Mouse (Mus musculus) ES-Bruce4 (cell line): Measurements from ENCODE around the gene Ipo4. TPM values are rescaled to one million over a fixed set of nuclear protein-coding genes. Genes with fewer than 3 reads are reported as not detected.
A peak's percentile ranks its signal among the peaks of the same experiment; 100 is the strongest.

Source experiments
- H3K27ac ChIP-seq: 2 replicates; pipeline ENCODE4 v1.5.1; 2012; ENCODE audit warnings: low read length, inconsistent platforms; ENCODE audit not compliant: insufficient read depth
- H3K27me3 ChIP-seq: 2 replicates; pipeline ENCODE4 v1.6.1; 2012; ENCODE audit warnings: mild to moderate bottlenecking, low read length, inconsistent platforms; ENCODE audit not compliant: control insufficient read depth, poor library complexity, insufficient read depth, severe bottlenecking
- H3K36me3 ChIP-seq: 2 replicates; pipeline ENCODE4 v1.6.1; 2012; ENCODE audit warnings: inconsistent platforms, mild to moderate bottlenecking, low read length, moderate library complexity; ENCODE audit not compliant: control insufficient read depth, poor library complexity, insufficient read depth, severe bottlenecking
- H3K4me1 ChIP-seq: one replicate; pipeline ENCODE4 v1.8.1; 2011; ENCODE audit warnings: low read length; ENCODE audit not compliant: control insufficient read depth, insufficient read depth
- H3K4me3 ChIP-seq: 2 replicates; pipeline ENCODE4 v1.5.1; 2011; ENCODE audit warnings: low read depth, mild to moderate bottlenecking, low read length
- H3K9ac ChIP-seq: 2 replicates; pipeline ENCODE4 v1.6.1; 2012; ENCODE audit warnings: low read depth, mild to moderate bottlenecking, inconsistent platforms; ENCODE audit not compliant: poor library complexity, severe bottlenecking
- H3K9me3 ChIP-seq: replicated peaks from 2 replicates; pipeline ENCODE4 v1.6.1; 2012; ENCODE audit warnings: mild to moderate bottlenecking, low read length, inconsistent platforms; ENCODE audit not compliant: control insufficient read depth, poor library complexity, insufficient read depth, severe bottlenecking
- CTCF ChIP-seq: IDR thresholded peaks from one replicate; pipeline ENCODE4 v1.8.1; 2011; ENCODE audit warnings: low read depth, low read length
- EP300 ChIP-seq: IDR thresholded peaks from 2 replicates; pipeline ENCODE4 v1.6.1; 2011; ENCODE audit warnings: low read depth, low read length; ENCODE audit not compliant: insufficient read depth
- POLR2A ChIP-seq: IDR thresholded peaks from one replicate; pipeline ENCODE4 v1.8.1; 2011; ENCODE audit warnings: low read length; ENCODE audit not compliant: insufficient read depth
- polyA plus RNA-seq: library from polyadenylated mRNA; stranded (reverse); fragments of >200 nt; gene quantifications from 2 replicates; pipeline ENCODE4 v1.2.4, GENCODE M21; 2011; ENCODE audit warnings: low read depth; ENCODE audit not compliant: missing spikeins, insufficient read depth, insufficient read length

Ipo4 gene
- polyA plus RNA-seq, 1 experiment = 88.5 TPM

- Histone ChIP-seq H3K27ac (no peak overlapping the region), H3K4me1 (no peaks in the 10 kb centered on the region), H3K4me3 (no peak overlapping the region), H3K36me3 (peaks cover 38% of the 10 kb centered on the region), H3K9ac (no peak overlapping the region), H3K27me3 (no peaks in the 10 kb centered on the region), H3K9me3 (no peaks in the 10 kb centered on the region)
- no peak for TF ChIP-seq CTCF
Measured at GRCm38 (mm10) chr14:55596036-55596690, 39.6 kb downstream of the Ipo4 start.

- no peaks in the 10 kb centered on the region for H3K4me1 ChIP-seq
- TF ChIP-seq EP300 (no peak), POLR2A (no peak), CTCF (no peak)
- H3K9me3 ChIP-seq = no peaks in the 10 kb centered on the region
- H3K36me3 ChIP-seq = peaks cover 26% of the 10 kb centered on the region
- H3K9ac ChIP-seq = peak overlapping the region; percentile 89
- peak overlapping the region; percentile 87 for H3K4me3 ChIP-seq
- no peak overlapping the region for H3K27ac ChIP-seq
- H3K27me3 ChIP-seq = no peaks in the 10 kb centered on the region
Measured at GRCm38 (mm10) chr14:55592226-55592625, 43.5 kb downstream of the Ipo4 start.

- TF ChIP-seq CTCF = no peak
- no peak for TF ChIP-seq POLR2A
- Histone ChIP-seq H3K27ac (peak within 1 kb of the TSS; percentile 66), H3K9me3 (no peaks in the 10 kb centered on the region), H3K4me3 (peak within 1 kb of the TSS; percentile 87), H3K4me1 (no peaks in the 10 kb centered on the region), H3K36me3 (peaks cover 18% of the 10 kb centered on the region), H3K9ac (peak within 1 kb of the TSS; percentile 89), H3K27me3 (no peaks in the 10 kb centered on the region)
Measured at GRCm38 (mm10) chr14:55591331-55591891, 44.3 kb downstream of the Ipo4 start, which contains the start of gene Rnf31. Rnf31 (plus strand) TSS chr14:55591708.

- Histone ChIP-seq H3K4me1 (no peaks in the 10 kb centered on the region), H3K4me3 (peak within 1 kb of the TSS; percentile 87), H3K27me3 (no peaks in the 10 kb centered on the region), H3K9ac (peak within 1 kb of the TSS; percentile 89), H3K27ac (peak within 1 kb of the TSS; percentile 66), H3K36me3 (peaks cover 13% of the 10 kb centered on the region), H3K9me3 (no peaks in the 10 kb centered on the region)
- TF ChIP-seq POLR2A (peak; percentile 4), CTCF (no peak), EP300 (no peak)
Measured at GRCm38 (mm10) chr14:55590748-55591330, 44.9 kb downstream of the Ipo4 start, which contains the start of gene Psme2. Psme2 (minus strand) TSS chr14:55591113.

DNA sequence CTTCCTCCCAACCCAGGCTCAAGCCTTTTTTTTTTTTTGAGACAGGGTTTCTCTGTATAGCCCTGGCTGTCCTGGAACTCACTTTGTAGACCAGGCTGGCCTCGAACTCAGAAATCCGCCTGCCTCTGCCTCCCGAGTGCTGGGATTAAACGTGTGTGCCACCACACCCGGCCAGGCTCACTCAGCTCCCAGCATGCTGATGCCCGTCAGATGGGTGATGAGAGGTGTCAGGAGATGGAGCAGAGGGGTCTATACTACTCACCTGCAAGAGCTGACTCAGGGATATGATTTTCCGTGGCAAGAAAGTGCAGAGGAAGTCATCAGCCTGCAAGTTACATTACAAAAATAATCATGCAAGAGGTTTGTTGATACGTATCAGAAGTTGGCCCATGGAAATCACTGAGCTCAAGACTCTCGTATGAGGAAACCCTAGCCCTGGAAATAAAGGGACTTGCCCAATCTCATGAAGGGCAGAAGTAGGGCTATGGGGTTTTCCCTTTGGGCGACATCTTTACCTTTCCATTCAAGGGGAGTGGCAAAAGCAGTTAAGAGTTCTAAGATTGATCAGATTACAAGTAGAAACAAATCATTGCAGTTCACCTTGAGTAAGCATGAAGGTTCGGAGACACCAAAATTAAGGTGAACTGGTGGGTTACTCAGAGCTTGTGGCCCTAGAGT lies 45.8 kb downstream of the Ipo4 start:
- TF ChIP-seq POLR2A = no peak
- Histone ChIP-seq H3K4me1 (no peaks in the 10 kb centered on the region), H3K27ac (0 out of 2 replicates have a peak overlapping the region, but pooled peaks have one; percentile 9)

GRCm38 (mm10) chr14:55589271-55589670 lies 46.5 kb downstream of the Ipo4 start:
- no peak overlapping the region for H3K27ac ChIP-seq
- no peaks in the 10 kb centered on the region; the same call in 1 of the 2 replicates for H3K36me3 ChIP-seq
- TF ChIP-seq POLR2A (no peak), CTCF (no peak), EP300 (no peak)
- H3K9ac ChIP-seq = no peak overlapping the region
- H3K4me1 ChIP-seq = no peaks in the 10 kb centered on the region
- H3K4me3 ChIP-seq = no peak overlapping the region
- no peaks in the 10 kb centered on the region for H3K9me3 ChIP-seq
- no peaks in the 10 kb centered on the region for H3K27me3 ChIP-seq

More for the DNA sequence above, 45.8 kb downstream of the Ipo4 start:
- Histone ChIP-seq H3K36me3 (peaks cover 5% of the 10 kb centered on the region), H3K9me3 (no peaks in the 10 kb centered on the region), H3K4me3 (no peak overlapping the region), H3K9ac (peak overlapping the region; percentile 89), H3K27me3 (no peaks in the 10 kb centered on the region)
